Mouse (Mus musculus) A20 (cell line): ENCODE results near the gene Src.
A peak's percentile ranks its signal among the peaks of the same experiment; 100 is the strongest.
"Not testable (repeated sequence)": the region's sequence is repeated elsewhere in the genome, so short reads cannot be mapped to it uniquely, and the experiment has no call there.

Experiments
- DNase-seq: peaks from one replicate; pipeline ENCODE4 v3.0.0-alpha.2; 2011; ENCODE audit warnings: low read depth, low spot score

The Src gene

DNA sequence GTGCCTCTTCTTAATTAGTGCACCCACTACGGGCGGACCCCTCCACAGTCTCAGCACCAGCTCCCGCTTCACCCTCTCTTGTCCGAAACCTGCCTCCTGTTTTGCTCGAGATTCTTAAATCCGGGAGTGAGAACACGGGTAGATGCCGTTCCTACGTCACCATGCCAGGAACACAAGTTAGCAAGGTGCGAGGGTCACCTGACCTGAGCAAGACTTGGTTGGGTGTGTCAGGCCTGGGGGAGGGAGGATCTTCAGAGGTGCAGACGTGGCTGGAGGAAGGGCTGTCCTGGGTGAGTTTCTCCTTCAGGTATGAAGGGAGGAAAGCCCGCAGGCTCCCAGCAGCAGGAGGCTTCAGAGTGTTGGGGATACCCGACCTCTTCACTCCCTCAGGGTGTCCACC, at the start of gene Src:
Src (plus strand) TSS at position 239 of the 400 bp plus-strand sequence.
- no peak for DNase-seq

- no peak for DNase-seq
Observed at GRCm38 (mm10) chr2:157371696-157372095, 46.5 kb upstream of the Src start.

DNA sequence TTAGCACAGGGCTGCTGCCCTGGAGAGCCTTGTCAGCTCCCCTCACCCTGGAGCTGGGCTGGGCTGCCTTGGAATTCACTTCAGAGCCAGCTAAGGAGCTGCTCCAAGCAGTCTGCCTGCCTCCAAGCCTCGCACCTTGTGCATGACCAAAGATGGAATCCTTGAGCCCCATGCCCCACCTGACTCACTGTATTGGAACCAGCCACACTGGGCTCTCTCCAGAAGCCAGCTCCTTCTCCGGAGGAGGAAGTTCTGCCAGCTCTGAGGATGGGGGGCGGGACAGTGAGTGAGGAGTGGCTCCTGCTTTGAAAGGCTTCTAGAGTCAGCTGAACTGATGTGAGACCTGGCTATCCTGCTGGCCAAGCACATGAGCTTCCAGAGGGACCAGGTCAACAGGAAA, 44.6 kb upstream of the Src start:
- no peak for DNase-seq

GRCm38 (mm10) chr2:157375051-157375450, 43.2 kb upstream of the Src start:
- DNase-seq = no peak

DNA sequence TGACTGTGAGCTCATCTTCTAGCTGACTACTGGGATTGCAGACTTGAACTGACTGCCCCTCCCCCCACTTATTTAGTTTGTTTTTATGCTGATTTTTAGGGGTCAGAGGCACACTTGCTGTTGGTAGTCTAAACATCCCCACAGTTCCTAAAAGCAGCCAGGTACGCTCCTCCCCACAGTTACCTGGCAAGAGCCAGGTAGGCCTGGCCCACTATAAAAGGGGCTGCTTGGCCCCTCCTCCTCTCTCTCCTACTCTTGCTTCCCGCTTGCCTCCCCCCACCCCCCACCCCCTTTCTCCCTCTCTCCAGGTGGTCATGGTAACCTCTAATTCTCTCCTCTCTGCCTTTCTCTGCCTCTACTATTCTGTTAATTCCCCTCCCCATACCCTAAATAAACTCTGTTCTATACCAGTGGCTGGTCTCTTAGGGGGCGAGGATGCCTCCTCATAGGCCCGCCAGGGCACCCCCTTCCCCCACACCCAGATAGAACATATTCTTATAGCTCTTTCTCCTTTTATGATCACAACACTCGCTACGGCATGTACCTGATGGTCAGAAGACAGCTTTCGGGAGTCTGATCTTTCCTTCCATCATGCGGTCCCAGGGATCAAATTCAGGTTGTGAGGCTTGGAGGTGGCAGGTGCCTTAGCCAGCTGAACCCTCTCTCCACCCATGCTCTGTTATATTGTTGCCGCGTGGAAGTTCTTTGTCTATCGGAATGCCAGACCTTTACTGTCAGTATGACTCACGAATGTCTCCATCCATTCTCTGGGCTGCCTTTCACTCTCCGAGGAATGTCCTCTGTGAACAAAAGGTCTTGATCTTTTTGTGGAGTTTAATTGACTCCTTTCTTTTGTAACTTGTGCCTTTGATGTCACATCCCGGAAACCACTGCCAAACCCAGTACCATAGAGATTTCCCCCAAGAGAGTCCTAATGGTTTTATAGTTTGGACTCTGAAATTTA, 42.2 kb upstream of the Src start:
- DNase-seq = no peak

DNA sequence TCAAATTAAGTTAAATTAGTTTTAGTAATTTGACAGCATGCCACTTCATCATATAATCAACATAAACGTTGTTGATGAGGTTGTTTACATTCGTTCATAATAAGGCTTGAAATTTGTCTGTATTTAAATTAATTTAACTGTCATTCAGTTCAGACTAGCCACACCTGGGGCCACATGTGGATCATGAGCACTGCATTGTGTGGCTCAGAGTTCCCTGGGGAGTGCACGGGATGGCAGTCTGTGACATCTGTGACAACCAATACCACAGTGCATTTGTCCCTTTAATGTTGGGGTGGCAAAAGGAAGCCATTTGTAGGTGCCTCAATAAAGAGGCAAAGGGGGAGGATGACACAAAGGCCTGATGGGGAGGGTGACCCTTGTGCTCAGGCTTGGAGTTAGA, 41.2 kb upstream of the Src start:
- no peak for DNase-seq

- DNase-seq = no peak
Observed at GRCm38 (mm10) chr2:157384836-157385235, 33.4 kb upstream of the Src start.

GRCm38 (mm10) chr2:157388901-157389590, 29.2 kb upstream of the Src start:
- DNase-seq = not testable (repeated sequence)

DNA sequence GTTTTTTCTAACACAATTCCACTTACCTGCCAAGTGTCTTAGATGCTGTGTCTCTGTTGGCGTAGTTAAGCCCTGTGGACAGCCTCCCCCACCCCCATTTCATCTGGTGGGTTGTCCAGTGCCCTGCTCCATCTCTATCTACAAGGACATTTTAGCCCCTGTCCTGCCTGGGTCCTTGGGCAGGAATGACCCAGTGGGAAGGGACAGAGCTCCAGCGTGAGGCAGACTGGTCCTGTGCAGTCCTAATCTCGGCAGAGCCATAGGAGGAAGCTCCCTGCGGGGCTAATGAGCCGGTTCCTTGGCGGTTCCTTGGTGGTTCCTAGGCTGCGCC, 28.7 kb upstream of the Src start:
- DNase-seq = no peak

- no peak for DNase-seq
Observed at GRCm38 (mm10) chr2:157392331-157392730, 25.9 kb upstream of the Src start.

GRCm38 (mm10) chr2:157393549-157393948, 24.7 kb upstream of the Src start:
- no peak for DNase-seq

- no peak for DNase-seq
Observed at GRCm38 (mm10) chr2:157394868-157395267, 23.4 kb upstream of the Src start.

DNA sequence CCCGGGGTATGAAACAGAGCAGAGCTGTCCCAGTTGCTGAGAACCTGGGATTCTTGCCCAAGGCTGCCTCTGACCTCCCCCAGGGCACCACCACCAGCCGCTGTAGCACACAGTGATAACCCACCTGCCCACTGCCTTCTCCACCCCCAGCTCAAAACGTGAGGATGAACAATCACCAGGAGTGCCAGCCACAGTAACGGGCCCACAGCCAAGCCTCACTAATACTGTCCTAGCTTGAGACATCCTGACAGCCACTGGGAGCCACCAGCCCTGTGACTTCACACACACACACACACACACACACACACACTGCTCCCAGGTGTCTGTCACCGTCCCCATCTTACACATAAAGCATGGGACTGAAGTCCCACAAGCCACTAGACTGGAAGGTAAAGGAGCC, 22.9 kb upstream of the Src start:
- DNase-seq = no peak

GRCm38 (mm10) chr2:157395960-157396359, 22.3 kb upstream of the Src start:
- peak; percentile 82 for DNase-seq

DNA sequence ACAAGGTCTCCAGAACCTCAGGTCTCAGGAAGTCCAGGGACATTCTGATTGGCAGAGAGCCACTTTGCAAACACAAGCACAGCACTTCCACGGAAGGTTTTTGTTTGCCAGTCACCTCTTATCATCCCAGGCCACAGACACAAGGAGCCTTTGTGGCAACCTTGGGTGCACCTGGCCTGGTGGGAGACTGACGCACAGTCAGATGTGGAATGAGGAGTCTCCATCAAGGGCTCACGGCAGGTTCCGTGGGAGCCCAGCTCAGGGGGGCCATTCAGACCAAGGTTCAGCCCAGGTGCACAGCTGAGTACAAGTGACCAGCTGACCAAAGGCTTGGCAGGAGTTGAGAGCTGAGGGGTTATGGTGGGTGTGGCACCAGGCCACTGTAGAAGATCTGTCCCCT, 20.9 kb upstream of the Src start:
- no peak for DNase-seq

DNA sequence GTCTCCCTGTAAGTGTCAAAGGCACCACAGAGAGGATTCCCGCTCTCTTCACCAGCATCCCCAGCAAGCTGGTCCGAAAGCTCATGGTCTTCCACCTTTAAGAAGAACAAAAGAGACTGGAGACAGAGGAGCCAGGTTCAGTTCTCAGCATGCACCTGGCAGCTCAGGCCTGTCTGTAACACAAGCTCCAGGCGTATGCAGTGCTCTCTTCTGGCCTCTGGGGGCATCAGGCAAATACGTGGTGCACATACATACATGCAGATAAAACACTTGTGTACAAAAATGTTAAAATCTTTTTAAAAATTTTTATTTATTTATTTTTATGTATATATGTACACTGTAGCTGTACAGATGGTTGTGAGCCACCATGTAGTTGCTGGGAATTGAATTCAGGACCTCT, 19.7 kb upstream of the Src start:
- DNase-seq = peak; percentile 24

- no peak for DNase-seq
Observed at GRCm38 (mm10) chr2:157399797-157400196, 18.4 kb upstream of the Src start.

DNA sequence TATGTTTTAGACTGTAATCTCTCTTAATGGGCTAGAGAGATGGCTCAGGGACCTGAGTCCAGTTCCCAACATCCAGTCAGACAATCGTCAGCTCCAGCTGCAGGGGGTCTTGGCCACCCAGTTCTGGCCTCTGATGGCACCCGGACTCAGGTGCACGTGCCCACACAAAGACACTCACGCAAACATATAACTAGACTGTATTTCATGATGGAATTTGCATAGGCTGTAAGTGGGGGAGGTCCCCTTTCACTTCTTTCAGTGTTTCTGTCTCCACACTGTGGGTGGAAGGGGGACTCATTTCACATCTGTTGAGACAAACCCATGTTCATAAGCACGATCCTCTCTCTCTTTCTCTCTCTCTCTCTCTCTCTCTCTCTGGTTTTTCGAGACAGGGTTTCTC, 17.8 kb upstream of the Src start:
- peak; percentile 70 for DNase-seq

- DNase-seq = no peak
Observed at GRCm38 (mm10) chr2:157401261-157401660, 17.0 kb upstream of the Src start.

DNA sequence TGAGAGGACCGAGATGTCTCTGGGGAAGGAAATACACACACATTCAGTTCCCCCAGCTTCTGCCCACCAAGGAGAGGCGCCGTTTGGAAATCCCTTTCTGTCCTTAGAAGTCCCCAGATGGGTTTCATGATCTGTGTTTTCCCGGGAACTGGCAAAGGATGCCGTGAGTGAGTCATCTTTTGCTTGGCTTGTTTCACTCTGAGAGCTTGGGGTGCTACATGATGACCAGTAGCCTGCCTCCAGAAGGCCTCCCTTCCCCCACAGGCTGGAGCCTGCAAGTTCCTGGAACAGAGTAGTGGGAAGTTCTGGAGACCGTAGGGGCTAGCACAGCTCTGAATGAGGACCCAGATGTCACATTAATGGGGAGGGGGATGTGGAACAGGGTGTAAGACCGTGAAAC, 10.6 kb upstream of the Src start:
- no peak for DNase-seq

DNA sequence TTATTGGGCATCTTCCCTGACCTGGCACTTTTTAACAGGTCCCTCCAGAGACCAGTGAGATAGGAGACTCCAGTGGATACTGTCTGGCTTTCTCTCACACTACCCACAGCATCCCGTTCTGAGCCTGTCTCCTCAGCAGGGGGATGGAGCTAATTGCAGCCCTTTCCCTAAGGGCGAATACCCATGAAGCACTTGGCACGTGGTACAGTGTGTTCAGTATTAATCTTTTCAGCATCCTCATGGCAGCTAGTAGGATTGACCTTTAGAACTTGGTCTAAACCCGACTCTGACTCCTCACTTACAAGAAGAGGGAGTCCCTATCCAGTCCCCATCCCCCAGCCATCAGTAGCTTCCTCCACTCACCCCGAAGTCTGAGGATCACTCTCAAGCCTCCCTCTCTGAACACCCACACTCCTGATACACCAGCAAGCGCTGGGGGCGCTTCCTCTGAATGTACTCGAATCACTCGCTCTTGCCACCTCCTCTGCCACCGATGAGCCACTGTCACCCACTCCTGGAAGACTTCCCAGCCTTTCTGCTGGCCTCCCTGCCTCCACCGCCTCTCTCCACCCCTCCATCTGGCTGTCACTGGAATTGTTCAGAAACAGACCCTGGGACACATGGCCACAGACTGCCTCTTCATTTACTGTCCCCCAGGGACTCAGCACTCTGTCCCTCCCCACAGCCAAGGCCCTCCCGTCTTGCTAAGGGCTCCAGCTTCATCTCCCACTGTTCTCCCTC, 8.3 kb upstream of the Src start:
- DNase-seq = no peak

DNA sequence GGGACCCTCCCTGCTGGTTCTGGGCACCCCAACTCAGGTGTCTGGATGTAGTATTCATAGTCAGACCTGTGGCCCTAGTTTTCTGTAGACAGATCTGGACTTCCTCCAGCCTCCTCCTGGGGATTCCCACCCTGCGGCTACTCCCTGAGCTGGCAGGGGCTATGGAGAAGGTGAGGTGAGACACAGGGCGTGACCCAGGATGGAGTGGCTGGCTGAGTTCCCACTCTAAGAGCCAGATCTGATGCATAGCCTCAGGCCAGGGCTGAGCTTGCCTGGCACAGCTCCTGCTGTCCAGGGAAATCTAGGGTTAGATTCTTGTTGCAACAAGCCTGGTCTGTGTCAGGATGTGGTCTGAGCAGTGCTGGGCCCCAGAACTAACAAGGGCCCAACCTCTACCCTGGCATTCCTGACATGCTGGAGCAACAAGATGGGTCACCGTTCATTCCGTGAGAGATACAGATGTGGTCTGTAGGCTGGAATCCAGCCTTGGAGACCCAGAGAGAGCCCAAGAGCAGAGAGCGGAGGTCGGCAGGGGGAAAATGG, 7.0 kb upstream of the Src start:
- DNase-seq = no peak
